ENCODE assay signal across 16 mouse cellular contexts in the genomic region with DNA sequence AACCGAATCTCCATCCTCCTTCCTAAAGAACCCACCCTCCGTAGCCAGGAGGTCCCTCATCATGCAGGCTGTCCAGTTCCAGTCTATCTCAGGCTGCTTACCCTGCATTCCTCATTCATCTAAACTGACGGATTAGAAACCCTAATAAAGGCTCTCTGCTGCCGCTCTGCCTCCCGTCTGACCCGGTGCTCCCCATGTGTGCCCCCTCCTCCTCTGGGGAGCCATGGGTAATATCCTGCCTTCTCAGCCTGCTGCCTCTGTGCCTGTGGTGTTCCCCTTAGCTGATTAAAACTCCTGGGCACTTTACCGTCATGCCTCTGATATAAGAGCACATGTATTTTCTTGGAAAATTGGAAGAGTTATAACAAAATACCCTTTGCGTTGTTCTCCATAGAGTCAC. TPM values are rescaled to one million over a fixed set of nuclear protein-coding genes. Genes with fewer than 3 reads are reported as not detected.
"Had no signal": no experiment of that assay in that cellular context is flagged by ENCODE, and none has a peak within 500 bp of the region (broad histone marks: within the 10 kb centered on the region; RNA-seq: fewer than 3 reads in every experiment).

No protein-coding gene starts in this region.

- ATAC-seq: intestine, postnatal 0 days; liver, postnatal 0 days had no signal

- H3K9me3 ChIP-seq: limb, embryonic 12.5 days; liver, embryonic 13.5 days; lung, embryonic 15.5 days; megakaryocyte, embryonic 14.5 days had no signal

- H3K27ac ChIP-seq: limb, embryonic 12.5 days; liver, embryonic 13.5 days; lung, embryonic 15.5 days; macrophage; stomach, postnatal 0 days had no signal

- DNase-seq: kidney, adult 8-10 months; kidney, postnatal 36 days; layer of hippocampus, adult 9-11 months; layer of hippocampus, postnatal 36 days; liver; liver, embryonic 13.5 days; liver, postnatal 0 days; lung, postnatal 14 days; right cerebral cortex, postnatal 25 days; thymus, postnatal 4 days had no signal

- H3K36me3 ChIP-seq: limb, embryonic 12.5 days; liver, embryonic 13.5 days; lung, embryonic 15.5 days had no signal

- H3K9ac ChIP-seq: limb, embryonic 12.5 days; liver, embryonic 13.5 days; liver, postnatal 0 days; lung, embryonic 15.5 days had no signal

- H3K27me3 ChIP-seq: liver, embryonic 13.5 days; lung, embryonic 15.5 days had no signal

- H3K4me2 ChIP-seq: limb, embryonic 12.5 days; liver, embryonic 13.5 days; lung, embryonic 15.5 days had no signal

- H3K4me3 ChIP-seq: limb, embryonic 12.5 days; liver, embryonic 13.5 days; lung, embryonic 15.5 days; megakaryocyte, embryonic 14.5 days had no signal

- H3K4me1 ChIP-seq: limb, embryonic 12.5 days; liver, embryonic 13.5 days; lung, embryonic 15.5 days; megakaryocyte, embryonic 14.5 days had no signal

RNA-seq across cellular contexts. Expression of a gene that starts 19.4 kb away (rescaled TPM):
- polyA plus RNA-seq: macrophage had no signal
